Mouse (Mus musculus): ENCODE data around the gene Trim14. TPM values are rescaled to one million over a fixed set of nuclear protein-coding genes. Genes with fewer than 3 reads are reported as not detected.
"Not testable (repeated sequence)": the region's sequence is repeated elsewhere in the genome, so short reads cannot be mapped to it uniquely, and the experiment has no call there.

Gene Trim14
- total RNA-seq (2021): 1 to 10 TPM; 1.2 to 1.3 TPM

DNA sequence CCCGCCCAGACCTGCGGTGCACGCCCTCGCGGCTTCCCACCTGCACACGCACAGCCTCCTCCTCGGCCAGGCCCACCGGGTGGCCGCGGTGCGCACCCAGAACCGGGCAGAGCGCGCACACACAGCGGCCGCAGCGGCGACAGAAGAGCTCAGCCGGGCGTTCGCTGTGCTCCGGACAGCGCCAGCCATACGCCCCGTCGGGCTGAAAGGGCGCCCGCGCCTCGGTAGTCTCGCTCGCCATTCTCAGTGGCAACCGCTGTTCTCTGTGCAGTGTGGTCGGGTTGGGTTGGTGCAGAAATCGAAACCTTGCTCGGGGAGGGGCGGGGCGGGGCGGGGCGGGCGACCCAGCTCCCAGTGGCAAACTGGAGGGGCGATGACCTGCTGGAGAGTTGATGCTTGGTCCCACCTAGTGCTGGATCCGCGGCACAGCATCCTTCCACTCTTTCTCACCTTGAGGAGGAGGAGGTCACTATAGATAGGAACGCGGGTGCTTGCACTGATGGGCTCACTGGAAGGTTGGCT lies at the start of gene Trim14:
Gene Trim14, minus strand, starts transcription at position 302 of the 522 bp plus-strand sequence.
- intact Hi-C loops (cut with DNase I): no loop called here
- no peak for DNase-seq (ENCODE audit: low spot score in 2 of 2)

DNA sequence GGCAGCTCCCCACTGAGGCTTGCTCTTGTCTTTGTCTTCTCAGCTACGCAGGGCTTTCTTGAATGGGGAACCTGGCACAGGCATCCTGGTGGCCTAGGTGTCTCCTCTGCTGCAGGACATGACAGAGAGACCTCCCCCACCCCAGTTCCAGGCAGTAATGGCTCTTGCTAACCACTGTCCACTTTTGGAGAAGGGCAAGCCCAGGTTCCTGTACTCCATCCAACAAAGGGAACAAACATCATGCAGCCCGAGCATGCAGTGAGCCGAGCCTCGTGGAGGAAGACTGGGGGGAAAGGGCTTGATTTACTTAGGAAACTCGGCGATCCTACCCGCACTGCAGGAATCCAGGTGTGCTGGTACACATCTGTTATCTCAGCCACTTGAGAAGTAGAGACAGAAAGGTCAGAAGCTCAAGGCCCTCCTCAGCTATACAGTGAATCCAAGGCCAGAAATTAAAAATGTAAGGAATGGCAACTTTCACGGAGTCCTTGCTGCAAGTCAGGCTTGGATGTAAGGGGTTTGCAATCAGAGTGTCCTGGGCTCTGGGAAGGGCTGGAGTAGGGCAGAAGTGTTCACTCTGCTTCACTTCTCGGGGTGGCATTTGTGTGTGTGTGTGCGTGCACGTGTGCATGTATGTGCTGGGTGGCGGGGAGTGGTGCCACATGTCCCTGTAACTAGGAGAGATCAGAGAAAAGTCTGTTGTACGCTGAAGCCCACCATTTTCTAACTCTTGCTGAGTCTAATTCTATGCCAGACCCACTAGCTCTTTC lies 49.3 kb upstream of the Trim14 start:
- no peak for DNase-seq (ENCODE audit: low spot score in 2 of 2)
- intact Hi-C loops (cut with DNase I): no loop called here

DNA sequence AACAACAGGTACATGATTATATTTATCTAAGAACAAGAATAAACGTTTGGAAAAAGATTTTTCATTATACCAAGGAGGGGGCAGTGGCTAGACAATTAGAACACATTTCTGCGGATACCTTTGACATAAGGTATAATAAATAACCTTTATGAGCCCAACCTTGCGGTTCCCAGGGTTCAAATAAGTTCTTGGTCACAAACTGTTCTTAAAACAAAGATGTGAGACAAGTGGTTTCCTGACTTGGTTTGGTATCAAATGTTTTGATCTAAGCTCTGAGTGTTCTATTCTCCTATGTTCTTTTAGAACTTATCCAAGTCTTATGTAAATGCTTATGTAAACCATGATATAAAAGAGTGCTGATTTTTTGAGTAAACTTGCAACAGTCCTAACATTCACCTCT lies 48.6 kb upstream of the Trim14 start:
- DNase-seq (ENCODE audit: low spot score in 2 of 2); intact Hi-C loops (cut with DNase I): not testable (repeated sequence)

DNA sequence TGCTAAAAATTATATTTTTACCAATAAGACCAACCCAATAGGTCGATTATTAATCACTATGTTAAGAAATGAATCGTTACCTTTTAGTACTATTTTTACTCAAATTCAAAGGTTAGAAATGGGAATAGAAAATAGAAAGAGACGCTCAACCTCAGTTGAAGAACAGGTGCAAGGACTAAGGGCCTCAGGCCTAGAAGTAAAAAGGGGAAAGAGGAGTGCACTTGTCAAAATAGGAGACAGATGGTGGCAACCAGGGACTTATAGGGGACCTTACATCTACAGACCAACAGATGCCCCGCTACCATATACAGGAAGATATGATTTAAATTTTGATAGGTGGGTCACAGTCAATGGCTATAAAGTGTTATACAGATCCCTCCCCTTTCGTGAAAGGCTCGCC lies 48.1 kb upstream of the Trim14 start:
- DNase-seq (ENCODE audit: low spot score in 2 of 2); intact Hi-C loops (cut with DNase I): not testable (repeated sequence)

DNA sequence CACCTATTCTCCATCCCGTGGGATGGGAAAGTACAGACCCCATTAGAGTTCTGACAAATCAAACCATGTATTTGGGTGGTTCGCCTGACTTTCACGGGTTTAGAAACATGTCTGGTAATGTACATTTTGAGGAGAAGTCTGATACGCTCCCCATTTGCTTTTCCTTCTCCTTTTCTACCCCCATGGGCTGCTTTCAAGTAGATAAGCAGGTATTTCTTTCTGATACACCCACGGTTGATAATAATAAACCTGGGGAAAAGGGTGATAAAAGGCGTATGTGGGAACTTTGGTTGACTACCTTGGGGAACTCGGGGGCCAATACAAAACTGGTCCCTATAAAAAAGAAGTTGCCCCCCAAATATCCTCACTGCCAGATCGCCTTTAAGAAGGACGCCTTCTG lies 46.1 kb upstream of the Trim14 start:
- DNase-seq (ENCODE audit: low spot score in 2 of 2); intact Hi-C loops (cut with DNase I): not testable (repeated sequence)

DNA sequence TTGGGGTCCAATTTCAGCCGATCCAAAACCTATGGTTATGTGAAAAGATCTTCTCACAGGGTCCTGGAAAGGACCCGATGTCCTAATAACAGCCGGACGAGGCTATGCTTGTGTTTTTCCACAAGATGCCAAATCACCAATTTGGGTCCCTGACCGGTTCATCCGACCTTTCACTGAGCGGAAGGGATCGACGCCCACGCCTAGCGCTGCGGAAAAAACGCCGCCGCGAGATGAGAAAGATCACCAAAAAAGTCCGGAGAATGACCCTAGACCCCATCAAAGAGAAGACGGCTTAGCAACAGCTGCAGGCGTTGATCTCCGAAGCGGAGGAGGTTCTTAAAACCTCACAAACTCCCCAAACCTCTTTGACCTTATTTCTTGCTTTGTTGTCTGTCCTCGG lies 45.6 kb upstream of the Trim14 start:
- intact Hi-C loops (cut with DNase I); DNase-seq (ENCODE audit: low spot score in 2 of 2): not testable (repeated sequence)

DNA sequence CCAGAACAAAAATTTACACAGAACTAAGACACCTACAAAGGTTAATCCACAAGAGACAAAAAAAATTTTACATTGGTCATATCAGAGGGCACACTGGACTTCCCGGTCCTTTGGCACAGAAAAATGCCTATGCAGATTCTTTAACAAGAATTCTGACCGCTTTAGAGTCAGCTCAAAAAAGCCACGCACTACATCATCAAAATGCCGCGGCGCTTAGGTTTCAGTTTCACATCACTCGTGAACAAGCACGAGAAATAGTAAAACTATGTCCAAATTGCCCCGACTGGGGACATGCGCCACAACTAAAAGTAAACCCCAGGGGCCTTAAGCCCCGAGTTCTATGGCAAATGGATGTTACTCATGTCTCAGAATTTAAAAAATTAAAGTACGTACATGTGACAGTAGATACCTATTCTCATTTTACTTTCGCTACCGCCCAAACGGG lies 44.9 kb upstream of the Trim14 start:
- DNase-seq (ENCODE audit: low spot score in 2 of 2); intact Hi-C loops (cut with DNase I): not testable (repeated sequence)

DNA sequence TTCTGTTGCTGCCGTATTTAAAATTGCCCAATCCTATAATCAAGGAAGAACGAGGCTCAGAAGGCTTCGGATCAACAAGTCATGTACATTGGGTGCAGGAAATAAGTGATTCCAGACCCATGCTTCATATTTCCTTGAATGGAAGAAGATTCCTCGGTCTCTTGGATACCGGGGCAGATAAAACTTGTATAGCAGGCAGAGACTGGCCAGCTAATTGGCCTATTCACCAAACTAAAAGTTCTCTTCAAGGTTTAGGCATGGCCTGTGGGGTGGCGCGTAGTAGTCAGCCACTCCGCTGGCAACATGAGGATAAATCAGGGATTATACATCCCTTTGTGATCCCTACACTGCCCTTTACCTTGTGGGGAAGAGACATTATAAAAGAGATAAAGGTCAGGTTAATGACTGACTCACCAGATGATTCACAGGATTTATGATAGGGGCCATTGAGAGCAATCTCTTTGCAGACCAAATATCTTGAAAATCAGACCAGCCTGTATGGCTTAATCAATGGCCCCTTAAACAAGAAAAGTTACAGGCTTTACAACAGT lies 42.9 kb upstream of the Trim14 start:
- intact Hi-C loops (cut with DNase I); DNase-seq (ENCODE audit: low spot score in 2 of 2): not testable (repeated sequence)

DNA sequence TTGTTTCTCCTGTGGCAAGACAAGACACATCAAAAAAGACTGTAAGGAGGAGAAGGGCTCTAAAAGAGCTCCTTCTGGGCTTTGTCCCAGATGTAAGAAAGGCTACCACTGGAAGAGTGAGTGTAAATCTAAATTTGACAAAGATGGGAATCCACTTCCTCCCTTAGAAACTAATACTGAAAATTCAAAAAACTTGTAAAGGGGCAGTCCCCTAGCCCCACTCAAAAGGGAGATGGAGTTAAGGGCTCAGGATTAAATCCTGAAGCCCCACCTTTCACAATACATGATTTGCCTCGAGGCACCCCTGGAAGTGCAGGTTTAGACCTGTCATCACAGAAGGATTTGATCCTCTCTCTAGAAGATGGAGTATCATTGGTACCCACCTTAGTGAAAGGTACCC lies 42.3 kb upstream of the Trim14 start:
- intact Hi-C loops (cut with DNase I): no loop called here
- DNase-seq (ENCODE audit: low spot score in 2 of 2): no peak

DNA sequence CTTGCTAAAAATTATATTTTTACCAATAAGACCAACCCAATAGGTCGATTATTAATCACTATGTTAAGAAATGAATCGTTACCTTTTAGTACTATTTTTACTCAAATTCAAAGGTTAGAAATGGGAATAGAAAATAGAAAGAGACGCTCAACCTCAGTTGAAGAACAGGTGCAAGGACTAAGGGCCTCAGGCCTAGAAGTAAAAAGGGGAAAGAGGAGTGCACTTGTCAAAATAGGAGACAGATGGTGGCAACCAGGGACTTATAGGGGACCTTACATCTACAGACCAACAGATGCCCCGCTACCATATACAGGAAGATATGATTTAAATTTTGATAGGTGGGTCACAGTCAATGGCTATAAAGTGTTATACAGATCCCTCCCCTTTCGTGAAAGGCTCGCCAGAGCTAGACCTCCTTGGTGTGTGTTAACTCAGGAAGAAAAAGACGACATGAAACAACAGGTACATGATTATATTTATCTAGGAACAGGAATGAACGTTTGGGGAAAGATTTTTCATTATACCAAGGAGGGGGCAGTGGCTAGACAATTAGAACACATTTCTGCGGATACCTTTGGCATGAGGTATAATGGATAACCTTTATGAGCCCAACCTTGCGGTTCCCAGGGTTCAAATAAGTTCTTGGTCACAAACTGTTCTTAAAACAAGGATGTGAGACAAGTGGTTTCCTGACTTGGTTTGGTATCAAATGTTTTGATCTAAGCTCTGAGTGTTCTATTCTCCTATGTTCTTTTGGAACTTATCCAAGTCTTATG lies 39.8 kb upstream of the Trim14 start:
- DNase-seq (ENCODE audit: low spot score in 2 of 2); intact Hi-C loops (cut with DNase I): not testable (repeated sequence)

DNA sequence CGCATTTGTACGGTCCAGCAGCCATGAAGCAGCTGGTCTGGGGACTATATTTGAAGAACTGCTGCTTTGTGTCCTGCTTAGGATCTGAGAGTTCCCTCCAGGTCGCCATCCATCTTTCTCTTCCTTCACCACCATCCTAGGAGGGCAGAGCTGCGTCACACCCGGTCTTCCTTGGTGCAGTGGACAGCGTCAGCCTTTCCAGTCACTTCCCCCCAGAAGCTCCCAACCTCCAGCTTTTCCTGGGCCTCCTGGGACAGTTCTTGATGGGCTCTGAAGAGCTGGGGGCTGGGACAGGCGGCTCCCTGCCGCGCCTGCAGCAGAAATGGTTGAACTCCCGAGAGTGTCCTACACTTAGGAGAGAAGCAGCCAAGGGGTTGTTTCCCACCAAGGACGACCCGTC lies 38.9 kb upstream of the Trim14 start:
- no peak for DNase-seq (ENCODE audit: low spot score in 2 of 2)
- intact Hi-C loops (cut with DNase I): no loop called here

DNA sequence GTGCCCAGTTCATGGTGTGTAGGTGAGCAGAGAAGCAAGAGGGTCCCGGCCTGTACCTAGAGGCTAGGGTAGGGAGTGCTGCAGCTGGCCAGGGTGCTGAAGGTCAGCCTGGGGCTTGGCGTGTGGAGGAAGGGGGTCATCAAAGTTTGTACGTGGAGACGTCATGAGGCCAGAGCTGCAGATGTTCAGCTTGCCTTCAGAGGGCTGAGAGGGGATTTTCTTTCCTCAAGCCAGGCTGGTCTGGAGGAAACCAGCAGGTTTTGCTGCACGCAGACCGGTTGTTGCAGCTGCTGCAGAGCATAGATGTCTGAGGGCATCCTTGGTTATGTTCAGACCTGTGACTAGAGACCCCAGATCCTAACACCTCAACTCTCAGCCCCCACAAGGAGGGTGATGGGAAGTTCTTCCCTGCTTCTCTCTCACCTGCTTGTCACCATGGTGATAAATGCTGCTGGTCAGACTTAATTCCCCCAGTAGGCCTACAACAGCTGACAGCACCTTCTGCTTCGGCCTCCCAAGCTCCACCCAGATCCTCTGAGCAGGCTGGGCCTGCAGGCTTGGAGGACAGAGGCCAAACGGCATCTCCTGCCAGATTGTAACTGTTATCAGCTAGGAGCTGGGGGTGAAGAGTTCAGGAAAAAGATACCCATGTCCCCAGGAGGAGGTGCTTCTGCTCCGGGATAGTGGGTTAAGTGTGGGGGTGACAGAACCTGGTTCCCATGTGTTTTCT lies 38.2 kb upstream of the Trim14 start:
- intact Hi-C loops (cut with DNase I): no loop called here
- no peak for DNase-seq (ENCODE audit: low spot score in 2 of 2)

DNA sequence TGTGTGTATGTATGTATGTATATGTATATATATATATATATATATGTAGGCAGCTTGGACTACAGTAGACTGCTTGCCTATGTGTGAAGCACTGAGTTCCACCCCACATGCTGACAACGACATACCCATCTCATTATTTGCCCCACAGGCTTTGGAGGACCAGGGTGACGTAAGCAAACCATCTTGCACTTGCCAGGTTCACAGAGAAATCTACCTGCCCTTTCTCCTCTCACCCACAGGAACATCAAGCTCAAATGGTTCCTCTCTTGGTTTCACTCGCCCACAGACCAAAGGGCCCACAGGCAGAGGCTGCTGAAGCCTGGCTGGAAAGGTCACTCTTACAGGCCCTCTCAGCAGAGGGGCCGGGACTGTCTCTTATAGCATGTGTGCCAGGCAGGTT lies 36.7 kb upstream of the Trim14 start:
- DNase-seq (ENCODE audit: low spot score in 2 of 2): no peak
- intact Hi-C loops (cut with DNase I): no loop called here

DNA sequence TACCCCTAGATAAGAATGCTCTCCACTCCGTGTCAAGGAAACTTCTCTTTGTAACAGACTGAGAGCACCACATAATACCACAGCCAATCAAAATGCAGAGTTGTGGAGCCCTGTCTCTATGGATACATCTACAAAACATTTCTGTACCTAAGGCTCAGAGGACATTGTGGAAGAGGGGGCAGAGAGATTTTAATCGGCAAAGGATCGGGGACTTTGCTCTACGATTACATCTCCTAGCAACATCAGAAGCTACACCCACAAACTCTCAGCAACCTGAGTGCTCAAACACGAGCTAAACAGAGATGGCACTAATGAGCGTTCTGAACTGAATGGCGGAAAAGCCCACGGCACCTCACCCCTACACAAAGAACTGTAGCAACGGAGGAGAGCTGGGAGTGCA lies 35.8 kb upstream of the Trim14 start:
- DNase-seq (ENCODE audit: low spot score in 2 of 2): no peak
- intact Hi-C loops (cut with DNase I): no loop called here

DNA sequence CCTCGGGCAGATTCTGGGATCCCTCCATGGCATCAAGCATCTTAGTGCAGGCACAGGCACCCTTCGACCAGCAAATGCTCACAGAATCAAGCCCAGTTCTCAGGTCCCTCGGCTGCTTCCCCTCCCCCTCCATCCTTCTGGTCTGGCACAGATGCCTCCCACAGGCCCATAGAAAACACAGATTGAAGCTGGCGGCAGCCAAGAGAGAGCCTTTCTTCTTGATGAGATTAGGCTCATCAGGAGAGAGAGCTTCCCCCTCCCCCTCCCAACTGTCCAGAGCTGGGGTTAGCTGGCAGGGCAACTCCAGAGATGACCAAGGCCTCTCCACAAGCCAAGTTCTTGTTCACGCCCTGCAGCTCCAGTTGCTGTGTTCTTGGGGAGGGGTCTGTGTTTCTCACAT lies 33.7 kb upstream of the Trim14 start:
- intact Hi-C loops (cut with DNase I): no loop called here
- peak in 1 of 2 experiments; percentile 26 for DNase-seq (ENCODE audit: low spot score in 2 of 2)

DNA sequence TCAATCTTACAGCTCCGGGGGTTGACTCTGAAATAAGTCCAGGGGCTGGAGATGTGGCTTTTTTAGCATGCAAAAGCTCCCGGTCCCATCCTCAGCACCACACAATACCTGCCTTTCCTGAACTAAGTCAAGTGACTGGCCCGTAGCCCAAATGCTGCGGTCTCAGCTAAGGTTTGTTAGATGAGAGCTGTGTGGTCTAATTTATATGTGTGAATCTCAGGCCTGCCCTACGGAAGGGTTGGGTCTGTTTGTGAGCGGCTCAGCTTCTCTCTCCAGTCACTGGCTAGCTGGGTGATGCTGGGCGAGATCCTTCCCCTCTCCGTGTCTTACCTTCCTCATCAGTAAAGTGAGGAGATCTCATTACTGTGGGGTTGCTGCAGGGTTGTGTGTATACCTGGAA lies 32.2 kb upstream of the Trim14 start:
- DNase-seq (ENCODE audit: low spot score in 2 of 2): no peak
- intact Hi-C loops (cut with DNase I): no loop called here

DNA sequence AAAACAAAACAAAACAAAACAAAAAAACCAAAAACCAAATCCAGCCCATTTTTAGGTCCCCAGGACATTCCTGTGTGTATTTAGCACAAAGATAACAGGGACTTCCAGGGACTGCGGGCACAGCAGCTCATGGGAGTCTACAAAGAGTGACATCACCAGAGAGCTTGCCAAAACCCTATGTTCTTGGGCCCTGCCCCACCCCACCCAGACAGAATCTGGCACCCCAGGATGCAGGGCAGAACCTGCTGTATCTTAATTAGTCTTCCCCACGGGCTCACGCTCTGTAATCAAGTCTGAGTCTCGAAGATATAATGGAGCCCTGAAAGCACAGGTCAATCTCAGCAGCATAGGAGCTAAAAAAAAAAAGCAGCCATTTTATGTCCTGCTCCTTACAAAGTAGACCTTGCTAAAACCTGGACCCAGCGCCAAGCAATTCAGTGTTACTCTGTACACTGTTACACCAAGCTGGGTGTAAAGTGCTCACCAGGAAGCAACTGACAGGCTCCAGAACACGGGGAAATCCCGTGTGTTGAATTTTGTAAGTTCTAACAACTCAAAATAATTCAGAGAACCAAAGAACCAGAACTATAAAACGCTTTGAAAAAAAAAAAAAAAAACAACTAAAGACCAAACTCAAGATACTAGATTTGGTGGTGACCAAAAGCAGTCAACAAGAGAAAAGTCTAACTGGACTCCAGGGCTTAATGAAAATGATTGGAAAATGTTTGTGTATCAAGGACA lies 31.2 kb upstream of the Trim14 start:
- no peak for DNase-seq (ENCODE audit: low spot score in 2 of 2)

DNA sequence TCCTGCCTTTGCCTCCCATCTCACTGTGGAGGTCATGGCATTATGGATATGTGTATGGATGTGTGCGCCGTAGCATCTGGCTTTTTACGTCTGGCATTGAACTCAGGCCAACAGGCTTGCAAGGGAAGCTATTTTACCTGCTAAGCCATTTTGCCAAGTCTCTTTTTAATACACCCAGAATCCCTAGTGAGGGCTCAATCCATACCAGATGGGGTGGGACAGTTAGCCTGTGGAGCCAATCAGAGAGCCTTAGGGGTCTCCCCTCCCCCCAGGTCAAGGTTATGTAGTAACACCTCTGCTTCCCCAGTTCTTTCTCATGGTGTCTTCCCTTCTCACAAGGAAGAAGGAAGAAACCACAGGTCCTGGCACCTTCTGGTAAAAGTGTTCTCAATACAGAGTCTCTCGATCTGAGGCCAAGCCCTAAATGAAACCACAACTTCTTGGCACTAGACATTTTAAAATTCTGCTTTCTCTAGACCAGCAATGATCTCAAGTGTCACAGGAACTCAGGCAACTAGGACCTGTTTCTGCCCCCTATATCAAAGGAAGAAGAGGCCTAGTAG lies 29.5 kb upstream of the Trim14 start:
- intact Hi-C loops (cut with DNase I): no loop called here
- DNase-seq (ENCODE audit: low spot score in 2 of 2): no peak

More for the DNA sequence above, 31.2 kb upstream of the Trim14 start:
- intact Hi-C loops (cut with DNase I): no loop called here

DNA sequence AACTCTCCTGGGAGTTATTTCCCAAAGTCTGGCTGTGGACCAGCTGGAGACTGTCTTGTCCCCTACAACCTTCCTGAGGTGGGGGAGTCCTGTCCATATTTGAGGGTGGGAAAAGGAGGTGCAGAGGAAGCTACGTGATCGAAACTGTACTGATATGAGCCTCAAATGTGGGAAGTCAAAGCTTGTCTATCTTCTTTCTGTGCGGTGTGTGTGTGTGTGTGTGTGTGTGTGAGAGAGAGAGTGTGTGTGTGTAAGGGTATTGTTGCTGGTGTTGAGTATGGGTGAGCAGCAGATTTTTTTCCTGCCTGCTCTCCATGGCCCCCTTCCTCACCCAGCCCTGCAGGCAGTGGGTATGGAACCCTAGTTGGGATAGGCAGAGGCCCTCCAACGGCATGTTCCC lies 28.3 kb upstream of the Trim14 start:
- no peak for DNase-seq (ENCODE audit: low spot score in 2 of 2)
- intact Hi-C loops (cut with DNase I): no loop called here
